Mouse (Mus musculus): ENCODE measurements around the gene Borcs6.
A peak's percentile ranks its signal among the peaks of the same experiment; 100 is the strongest.

- TF ChIP-seq CTCF (IDR thresholded peaks at IDR 0.05; ENCODE audit: control insufficient read depth, insufficient read depth, insufficient read length) (no peak), USF1 (IDR thresholded peaks at IDR 0.05; ENCODE audit: low read depth) (no peak), MAX (IDR thresholded peaks at IDR 0.05) (peak; percentile 74), CEBPB (IDR thresholded peaks at IDR 0.05; ENCODE audit: low read depth) (no peak)
Measured at GRCm38 (mm10) chr11:69070590-69071222, 11.2 kb downstream of the Borcs6 start, which contains the start of gene Tmem107.
